Mouse (Mus musculus) E14TG2a.4 (cell line): ENCODE results near the gene Gm9195.

Experiments used
- H3K27me3 ChIP-seq: 2 replicates; pipeline ENCODE4 v1.6.1; 2014; ENCODE audit warnings: low read length, control low read depth; ENCODE audit not compliant: insufficient read depth
- H3K36me3 ChIP-seq: 2 replicates; pipeline ENCODE4 v1.6.1; 2014; ENCODE audit warnings: low read length, control low read depth; ENCODE audit not compliant: insufficient read depth
- H3K4me1 ChIP-seq: replicated peaks from 2 replicates; pipeline ENCODE4 v1.6.1; 2014; ENCODE audit warnings: low read depth, low read length, control low read depth
- H3K4me3 ChIP-seq: replicated peaks from 2 replicates; pipeline ENCODE4 v1.5.1; 2014; ENCODE audit warnings: mild to moderate bottlenecking, low read length
- H3K9me3 ChIP-seq: 2 replicates; pipeline ENCODE4 v1.6.1; 2014; ENCODE audit warnings: low read length, control low read depth
- CTCF ChIP-seq: conservative IDR thresholded peaks from 2 replicates; pipeline ENCODE4 v1.5.1; 2014; ENCODE audit warnings: low read length
- NANOG ChIP-seq: IDR thresholded peaks from 2 replicates; pipeline ENCODE4 v1.6.1; 2014; ENCODE audit warnings: borderline replicate concordance, low read length, mixed read lengths
- POU5F1 ChIP-seq: IDR thresholded peaks from 2 replicates; pipeline ENCODE4 v1.6.1; 2014; ENCODE audit warnings: low read length, borderline replicate concordance

The Gm9195 gene

DNA sequence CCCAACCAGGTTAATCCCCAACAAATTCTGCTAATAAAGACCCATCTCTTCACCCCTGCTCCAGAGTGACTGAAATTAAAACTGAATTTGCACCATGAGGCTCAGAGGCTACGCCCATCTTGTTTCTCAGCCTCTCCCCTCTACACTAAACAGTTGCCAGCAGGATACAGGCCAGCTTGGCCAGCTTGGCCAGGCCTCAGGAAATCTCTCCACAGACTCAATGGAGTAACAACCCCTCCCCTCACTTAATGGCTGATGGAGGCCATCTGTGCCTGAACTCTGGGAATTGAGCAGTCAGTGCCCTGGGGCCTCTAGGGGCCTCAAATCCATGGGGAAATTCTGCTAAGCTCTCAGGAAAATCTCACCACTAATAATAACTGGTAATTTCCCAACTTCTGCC, 101.9 kb downstream of the Gm9195 start:
- TF ChIP-seq CTCF (no peak), POU5F1 (no peak), NANOG (no peak)
- no peak overlapping the region for H3K4me3 ChIP-seq
- H3K9me3 ChIP-seq, result no peaks in the 10 kb centered on the region
- no peaks in the 10 kb centered on the region for H3K36me3 ChIP-seq
- H3K27me3 ChIP-seq, result no peaks in the 10 kb centered on the region
- no peaks in the 10 kb centered on the region for H3K4me1 ChIP-seq

DNA sequence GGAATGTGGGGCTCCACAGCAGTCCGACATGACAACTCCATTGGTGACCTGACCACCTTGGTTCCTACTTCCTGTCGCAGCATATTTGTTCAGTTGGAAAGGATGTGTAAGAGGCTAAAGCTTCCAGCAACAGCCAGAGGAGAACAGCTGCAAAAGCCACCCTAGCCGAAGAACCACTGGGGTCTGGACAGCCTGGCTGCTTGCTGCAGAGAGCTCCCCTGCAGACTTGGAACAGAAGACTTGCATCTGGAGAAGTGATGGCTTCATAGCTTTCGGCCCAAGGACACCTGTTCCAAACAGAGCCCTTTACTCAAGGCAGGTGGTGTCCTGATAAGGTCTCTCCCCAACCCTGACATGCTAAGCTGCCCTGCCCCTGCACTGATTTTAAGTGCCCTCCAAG, 102.3 kb downstream of the Gm9195 start:
- H3K4me1 ChIP-seq, result no peaks in the 10 kb centered on the region
- no peaks in the 10 kb centered on the region for H3K9me3 ChIP-seq
- no peaks in the 10 kb centered on the region for H3K27me3 ChIP-seq
- H3K36me3 ChIP-seq, result no peaks in the 10 kb centered on the region
- TF ChIP-seq CTCF (no peak), POU5F1 (no peak), NANOG (no peak)
- no peak overlapping the region for H3K4me3 ChIP-seq

DNA sequence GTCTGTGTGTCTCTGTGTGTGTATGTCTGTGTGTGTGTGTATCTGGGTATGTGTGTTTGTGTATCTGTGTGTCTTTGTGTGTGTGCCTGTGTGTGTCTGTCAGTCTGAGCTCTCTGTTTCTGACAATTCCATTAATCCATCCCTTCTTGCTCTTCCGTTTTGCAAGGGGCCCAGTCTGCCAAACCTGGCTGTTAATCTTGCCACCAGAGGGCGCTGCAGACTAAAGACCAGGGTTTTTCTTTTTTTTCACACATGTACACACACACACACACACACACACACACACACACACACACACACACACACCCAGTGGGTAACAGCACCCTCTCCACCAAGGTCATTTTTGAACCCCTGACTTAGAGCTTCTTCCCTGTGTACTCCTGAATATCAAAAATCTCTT, 114.4 kb downstream of the Gm9195 start:
- TF ChIP-seq NANOG (no peak), POU5F1 (no peak), CTCF (peak; percentile 43)

More for the DNA sequence above, 114.4 kb downstream of the Gm9195 start:
- H3K4me3 ChIP-seq, result no peak overlapping the region
- no peaks in the 10 kb centered on the region for H3K4me1 ChIP-seq
- H3K36me3 ChIP-seq, result no peaks in the 10 kb centered on the region
- H3K9me3 ChIP-seq, result peaks cover 14% of the 10 kb centered on the region
- H3K27me3 ChIP-seq, result peaks cover 4% of the 10 kb centered on the region; the same call in 1 of the 2 replicates
